Mouse (Mus musculus) MEL (cell line): ENCODE results near the gene Lingo1. TPM values are rescaled to one million over a fixed set of nuclear protein-coding genes. Genes with fewer than 3 reads are reported as not detected.

Experiments used
- DNase-seq: peaks from one replicate; pipeline ENCODE4 v3.0.0; 2011; ENCODE audit warnings: low read depth, low spot score
- H3K27ac ChIP-seq: 2 replicates; pipeline ENCODE4 v1.5.1; 2012; ENCODE audit warnings: low read depth, mild to moderate bottlenecking, control low read depth, low read length, moderate library complexity; ENCODE audit not compliant: control insufficient read depth
- H3K27me3 ChIP-seq, 2 experiments: fragments of 150-350 bp in 1 of 2; sonication (generic) in 1 of 2; 2 replicates each; pipeline ENCODE4 v1.6.1; 2012; ENCODE audit warnings: low read length in 2 of 2, mild to moderate bottlenecking in 2 of 2, improper control_type of control experiment in 1 of 2, moderate library complexity in 1 of 2; ENCODE audit not compliant: insufficient read depth in 2 of 2, control insufficient read depth in 1 of 2
- H3K36me3 ChIP-seq, 2 experiments: 2 replicates each; pipeline ENCODE4 v1.6.1; 2012 to 2014; ENCODE audit warnings: low read length in 2 of 2, improper control_type of control experiment in 1 of 2, inconsistent platforms in 1 of 2, mild to moderate bottlenecking in 1 of 2; ENCODE audit not compliant: insufficient read depth in 2 of 2, control insufficient read depth in 1 of 2
- H3K4me1 ChIP-seq, 2 experiments: fragments of 150-350 bp in 1 of 2; sonication (generic) in 1 of 2; 2 replicates each; pipeline ENCODE4 v1.6.1; 2012; ENCODE audit warnings: low read length in 2 of 2, improper control_type of control experiment in 1 of 2, mild to moderate bottlenecking in 1 of 2; ENCODE audit not compliant: insufficient read depth in 2 of 2, control insufficient read depth in 1 of 2
- H3K4me3 ChIP-seq, 2 experiments: fragments of 150-350 bp in 1 of 2; sonication (generic) in 1 of 2; 2 replicates each; pipeline ENCODE4 v1.5.1; 2012; ENCODE audit warnings: low read depth in 2 of 2, low read length in 2 of 2, mild to moderate bottlenecking in 2 of 2, moderate library complexity in 2 of 2, control low read depth in 1 of 2, improper control_type of control experiment in 1 of 2; ENCODE audit not compliant: control insufficient read depth in 1 of 2, insufficient read depth in 1 of 2
- H3K79me2 ChIP-seq: 2 replicates; pipeline ENCODE4 v1.6.1; 2012; ENCODE audit warnings: mild to moderate bottlenecking, low read length, moderate library complexity; ENCODE audit not compliant: control insufficient read depth, poor library complexity, insufficient read depth
- H3K9ac ChIP-seq: 2 replicates; pipeline ENCODE4 v1.6.1; 2012; ENCODE audit warnings: low read depth, mild to moderate bottlenecking, control low read depth, low read length, moderate library complexity; ENCODE audit not compliant: control insufficient read depth, poor library complexity, severe bottlenecking
- H3K9me3 ChIP-seq: fragments of 150-350 bp; sonication (generic); replicated peaks from 2 replicates; pipeline ENCODE4 v1.6.1; 2012; ENCODE audit warnings: mild to moderate bottlenecking, low read length, improper control_type of control experiment, moderate library complexity; ENCODE audit not compliant: insufficient read depth
- CHD1 ChIP-seq: IDR thresholded peaks from 2 replicates; pipeline ENCODE4 v1.6.1; 2012; ENCODE audit warnings: low read depth, mild to moderate bottlenecking, inconsistent platforms, low read length, improper control_type of control experiment
- CTCF ChIP-seq, 3 experiments: IDR thresholded peaks in 2 of 3; conservative IDR thresholded peaks in 1 of 3; 2 replicates each; pipeline ENCODE4 v1.5.1; 2011 to 2012; ENCODE audit warnings: low read length in 3 of 3, low read depth in 2 of 3, mild to moderate bottlenecking in 2 of 3, improper control_type of control experiment in 1 of 3, inconsistent platforms in 1 of 3, mixed read lengths in 1 of 3, moderate library complexity in 1 of 3; ENCODE audit not compliant: control insufficient read depth in 1 of 3, insufficient read depth in 1 of 3, poor library complexity in 1 of 3, severe bottlenecking in 1 of 3
- E2F4 ChIP-seq: IDR thresholded peaks from 2 replicates; pipeline ENCODE4 v1.6.1; 2011; ENCODE audit warnings: low read depth, low read length, improper control_type of control experiment, borderline replicate concordance
- ELF1 ChIP-seq: IDR thresholded peaks from 2 replicates; pipeline ENCODE4 v1.6.1; 2014; ENCODE audit warnings: low read depth, mild to moderate bottlenecking, inconsistent platforms, low read length, improper control_type of control experiment, moderate library complexity
- EP300 ChIP-seq, 2 experiments: IDR thresholded peaks; 2 replicates each; pipeline ENCODE4 v1.6.1; 2011; ENCODE audit warnings: improper control_type of control experiment in 2 of 2, low read length in 2 of 2, low read depth in 1 of 2, mild to moderate bottlenecking in 1 of 2
- GABPA ChIP-seq: IDR thresholded peaks from 2 replicates; pipeline ENCODE4 v1.6.1; 2012; ENCODE audit warnings: low read depth, mild to moderate bottlenecking, inconsistent platforms, low read length, improper control_type of control experiment, moderate library complexity
- GATA1 ChIP-seq: IDR thresholded peaks from 2 replicates; pipeline ENCODE4 v1.6.1; 2011; ENCODE audit warnings: low read depth, low read length, improper control_type of control experiment
- JUND ChIP-seq: IDR thresholded peaks from 2 replicates; pipeline ENCODE4 v1.6.1; 2011; ENCODE audit warnings: low read depth, mild to moderate bottlenecking, improper control_type of control experiment, low read length
- KAT2A ChIP-seq: conservative IDR thresholded peaks from 2 replicates; pipeline ENCODE4 v1.6.1; 2012; ENCODE audit warnings: low read depth, low read length, improper control_type of control experiment, inconsistent platforms
- MAZ ChIP-seq: IDR thresholded peaks from 2 replicates; pipeline ENCODE4 v1.6.1; 2012; ENCODE audit warnings: low read depth, mild to moderate bottlenecking, inconsistent platforms, low read length, improper control_type of control experiment
- MEF2A ChIP-seq: IDR thresholded peaks from 2 replicates; pipeline ENCODE4 v1.6.1; 2014; ENCODE audit warnings: low read depth, mild to moderate bottlenecking, inconsistent platforms, low read length, improper control_type of control experiment; ENCODE audit not compliant: poor library complexity, insufficient replicate concordance, severe bottlenecking; ENCODE audit errors: extremely low read depth
- MXI1 ChIP-seq: IDR thresholded peaks from 2 replicates; pipeline ENCODE4 v1.6.1; 2011; ENCODE audit warnings: mild to moderate bottlenecking, low read depth, low read length, improper control_type of control experiment
- MYB ChIP-seq: IDR thresholded peaks from 2 replicates; pipeline ENCODE4 v1.6.1; 2011; ENCODE audit warnings: mild to moderate bottlenecking, low read depth, low read length, improper control_type of control experiment
- NELFE ChIP-seq: IDR thresholded peaks from 2 replicates; pipeline ENCODE4 v1.6.1; 2011; ENCODE audit warnings: low read depth, low read length, improper control_type of control experiment
- NRF1 ChIP-seq: IDR thresholded peaks from 2 replicates; pipeline ENCODE4 v1.6.1; 2014; ENCODE audit warnings: low read depth, mild to moderate bottlenecking, inconsistent platforms, low read length, improper control_type of control experiment, moderate library complexity; ENCODE audit not compliant: poor library complexity, insufficient read depth, severe bottlenecking
- RAD21 ChIP-seq: IDR thresholded peaks from 2 replicates; pipeline ENCODE4 v1.6.1; 2011; ENCODE audit warnings: mild to moderate bottlenecking, low read depth, low read length, improper control_type of control experiment
- TBP ChIP-seq: IDR thresholded peaks from 2 replicates; pipeline ENCODE4 v1.8.0; 2011; ENCODE audit warnings: low read depth, low read length, improper control_type of control experiment
- TCF12 ChIP-seq: IDR thresholded peaks from 2 replicates; pipeline ENCODE4 v1.6.1; 2014; ENCODE audit warnings: low read depth, mild to moderate bottlenecking, inconsistent platforms, low read length, improper control_type of control experiment, moderate library complexity
- USF2 ChIP-seq, 2 experiments: IDR thresholded peaks; 2 replicates each; pipeline ENCODE4 v1.6.1; 2011 to 2012; ENCODE audit warnings: improper control_type of control experiment in 2 of 2, low read length in 2 of 2, borderline replicate concordance in 1 of 2, inconsistent platforms in 1 of 2, low read depth in 1 of 2, mild to moderate bottlenecking in 1 of 2; ENCODE audit not compliant: insufficient read depth in 1 of 2
- ZC3H11A ChIP-seq: IDR thresholded peaks from 2 replicates; pipeline ENCODE4 v1.6.1; 2012; ENCODE audit warnings: low read depth, mild to moderate bottlenecking, inconsistent platforms, low read length, improper control_type of control experiment
- ZKSCAN1 ChIP-seq: IDR thresholded peaks from 2 replicates; pipeline ENCODE4 v1.6.1; 2012; ENCODE audit warnings: low read depth, mild to moderate bottlenecking, inconsistent platforms, low read length, improper control_type of control experiment, moderate library complexity
- ZMIZ1 ChIP-seq: IDR thresholded peaks from 2 replicates; pipeline ENCODE4 v1.6.1; 2012; ENCODE audit warnings: low read depth, mild to moderate bottlenecking, inconsistent platforms, low read length, improper control_type of control experiment, moderate library complexity
- ZNF384 ChIP-seq: IDR thresholded peaks from 2 replicates; pipeline ENCODE4 v1.6.1; 2012; ENCODE audit warnings: low read depth, mild to moderate bottlenecking, inconsistent platforms, low read length, improper control_type of control experiment
- polyA plus RNA-seq, 2 experiments: library from polyadenylated mRNA; stranded (reverse) in 1 of 2; unstranded in 1 of 2; fragments of >175 nt in 1 of 2; fragments of >200 nt in 1 of 2; gene quantifications; 2 replicates each; pipeline versions ENCODE4 v1.2.1 to v1.2.4; 2012; ENCODE audit warnings: low replicate concordance in 2 of 2, low read depth in 1 of 2; ENCODE audit not compliant: insufficient read length in 2 of 2, insufficient read depth in 1 of 2, missing spikeins in 1 of 2
- total RNA-seq: library from RNA; depleted of rRNA; stranded (reverse); fragments of 300-350 nt; gene quantifications from 2 replicates; pipeline ENCODE4 v1.2.3, GENCODE M21; 2012

Lingo1 gene
- total and polyA plus RNA-seq, 3 experiments: not detected

DNA sequence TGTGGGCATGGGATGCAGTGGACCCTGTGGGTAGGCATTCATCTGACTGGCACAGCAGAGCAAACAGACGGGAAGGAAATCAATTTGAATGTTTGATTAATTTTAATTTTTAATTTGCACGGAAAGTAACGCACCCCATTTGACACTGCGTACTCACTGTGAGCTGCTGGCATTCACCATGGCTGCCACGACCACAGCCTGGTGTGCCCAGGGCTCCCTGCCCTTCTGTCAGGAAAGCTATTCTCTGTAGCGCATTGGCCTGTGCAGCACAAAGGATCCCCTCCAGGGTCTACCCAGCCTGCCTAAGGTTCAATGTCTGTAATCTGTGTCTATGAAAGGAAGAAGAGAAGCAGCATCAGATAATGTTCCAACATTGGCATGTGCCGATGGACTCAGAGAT, 6.9 kb upstream of the Lingo1 start:
- TF ChIP-seq TCF12: no peak
- TF ChIP-seq RAD21: no peak
- TF ChIP-seq USF2 (IDR thresholded peaks at IDR 0.05; ENCODE audit: borderline replicate concordance in 1 of 2, insufficient read depth in 1 of 2, low read depth in 1 of 2, low read length in 2 of 2): no peak
- TF ChIP-seq MXI1: no peak
- no peak for TF ChIP-seq ZNF384
- no peak for TF ChIP-seq CHD1
- TF ChIP-seq MYB: no peak
- H3K9ac ChIP-seq: no peak overlapping the region
- no peaks in the 10 kb centered on the region for H3K79me2 ChIP-seq
- no peaks in the 10 kb centered on the region for H3K9me3 ChIP-seq
- no peak overlapping the region for H3K4me3 ChIP-seq
- 0 out of 4 replicates have a peak, but pooled peaks cover 0 to 1% of the 10 kb centered on the region in 2 experiments for H3K27me3 ChIP-seq
- H3K27ac ChIP-seq: no peak overlapping the region
- no peaks in the 10 kb centered on the region for H3K4me1 ChIP-seq
- H3K36me3 ChIP-seq: no peaks in the 10 kb centered on the region
- no peak for DNase-seq

DNA sequence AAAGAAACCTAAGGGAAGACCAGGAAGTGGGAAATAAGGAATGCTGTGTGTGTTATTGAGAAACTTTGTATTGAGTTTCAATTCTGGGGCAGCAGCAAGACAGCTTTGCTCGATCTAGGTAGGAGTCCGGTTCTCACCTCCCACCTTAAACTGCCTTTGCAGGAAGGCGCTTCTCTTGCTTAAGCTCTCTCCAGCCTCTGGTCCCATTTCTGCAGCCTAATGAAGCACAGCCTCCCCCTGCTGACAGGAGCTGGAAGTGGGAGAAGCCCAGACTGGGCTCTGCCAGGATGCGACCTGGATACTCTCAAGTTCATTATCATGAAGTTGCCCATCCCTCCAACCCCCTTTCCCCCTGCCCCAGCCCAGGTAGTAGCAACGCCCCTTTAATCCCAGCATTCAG, 1.6 kb upstream of the Lingo1 start:
- H3K9ac ChIP-seq: no peak overlapping the region
- H3K27ac ChIP-seq: no peak overlapping the region
- H3K9me3 ChIP-seq: no peaks in the 10 kb centered on the region
- H3K4me1 ChIP-seq: no peaks in the 10 kb centered on the region
- H3K36me3 ChIP-seq: no peaks in the 10 kb centered on the region
- H3K27me3 ChIP-seq: no peaks in the 10 kb centered on the region
- TF ChIP-seq JUND: no peak
- TF ChIP-seq MXI1: no peak
- 0 out of 6 replicates have a peak, but pooled peaks of 1 of the 3 experiments have one; percentile 16 for TF ChIP-seq CTCF (IDR thresholded peaks at IDR 0.05 in 2 of 3, conservative IDR thresholded peaks at IDR 0.05 in 1 of 3; ENCODE audit: control insufficient read depth in 1 of 3, insufficient read depth in 1 of 3, low read depth in 2 of 3, low read length in 3 of 3, poor library complexity in 1 of 3, severe bottlenecking in 1 of 3)
- no peak for DNase-seq
- H3K4me3 ChIP-seq: no peak overlapping the region
- H3K79me2 ChIP-seq: no peaks in the 10 kb centered on the region

DNA sequence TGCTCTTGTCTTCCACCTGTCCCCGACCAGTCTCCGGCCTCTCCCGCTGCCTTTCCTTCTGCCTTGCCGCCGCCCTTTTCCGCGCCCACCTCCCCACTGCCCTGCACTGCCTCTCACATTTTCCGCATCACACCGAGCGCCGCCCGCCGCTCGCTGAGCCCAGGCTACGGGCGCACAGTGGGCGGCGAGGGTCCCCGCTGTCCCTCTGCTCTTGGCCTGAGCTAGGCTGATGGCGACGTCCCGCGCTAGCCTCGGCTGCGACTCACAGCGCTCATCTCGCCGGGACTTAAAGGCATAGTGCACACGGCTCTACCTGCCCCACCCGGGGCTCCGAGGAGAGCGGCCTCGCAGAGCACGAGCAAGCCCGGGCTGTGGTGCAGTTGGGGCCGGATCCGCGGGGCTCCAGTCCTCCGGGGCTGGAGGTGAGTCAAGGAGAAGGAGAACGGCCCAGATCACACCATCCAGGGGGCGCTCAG, 426 bp upstream of the Lingo1 start:
- H3K9ac ChIP-seq: no peak overlapping the region
- no peaks in the 10 kb centered on the region for H3K36me3 ChIP-seq
- no peaks in the 10 kb centered on the region for H3K4me1 ChIP-seq
- DNase-seq: no peak
- TF ChIP-seq EP300 (IDR thresholded peaks at IDR 0.05; ENCODE audit: low read depth in 1 of 2, low read length in 2 of 2) (no peak), ZNF384 (no peak), ZMIZ1 (no peak), ELF1 (no peak), MXI1 (no peak), GABPA (no peak), ZKSCAN1 (no peak), ZC3H11A (no peak), JUND (no peak), NRF1 (no peak), KAT2A (no peak), MAZ (no peak), MEF2A (no peak), NELFE (no peak), GATA1 (no peak), E2F4 (no peak), TBP (no peak), USF2 (IDR thresholded peaks at IDR 0.05; ENCODE audit: borderline replicate concordance in 1 of 2, insufficient read depth in 1 of 2, low read depth in 1 of 2, low read length in 2 of 2) (no peak)
- no peak overlapping the region for H3K4me3 ChIP-seq
- H3K27me3 ChIP-seq: no peaks in the 10 kb centered on the region; a peak in 1 of 4 replicates
- no peaks in the 10 kb centered on the region for H3K9me3 ChIP-seq
- no peak overlapping the region for H3K27ac ChIP-seq
- no peaks in the 10 kb centered on the region for H3K79me2 ChIP-seq
